Mouse (Mus musculus) left cerebral cortex, adult 18-20 months (tissue): ENCODE measurements around the gene Il4ra. TPM values are rescaled to one million over a fixed set of nuclear protein-coding genes. Genes with fewer than 3 reads are reported as not detected.
A peak's percentile ranks its signal among the peaks of the same experiment; 100 is the strongest.

Experiments
- DNase-seq, 2 experiments: peaks; one replicate each; pipeline ENCODE4 v3.0.0; 2021 to 2022; ENCODE audit warnings: low spot score in 2 of 2, mixed read lengths in 1 of 2
- total RNA-seq, 2 experiments: library from RNA; stranded (reverse); gene quantifications; 2 replicates each; pipeline ENCODE4 v1.2.3; 2021

Il4ra gene
- total RNA-seq, 2 experiments from 2014 or later = 9.0 to 9.2 TPM

- DNase-seq = no peak
These were observed 5.2 kb upstream of the Il4ra start for GRCm38 (mm10) chr7:125546727-125547126.

GRCm38 (mm10) chr7:125549916-125550315, 2.0 kb upstream of the Il4ra start:
- DNase-seq = no peak

- no peak for DNase-seq
These were observed 989 bp upstream of the Il4ra start for GRCm38 (mm10) chr7:125550881-125551381.

DNA sequence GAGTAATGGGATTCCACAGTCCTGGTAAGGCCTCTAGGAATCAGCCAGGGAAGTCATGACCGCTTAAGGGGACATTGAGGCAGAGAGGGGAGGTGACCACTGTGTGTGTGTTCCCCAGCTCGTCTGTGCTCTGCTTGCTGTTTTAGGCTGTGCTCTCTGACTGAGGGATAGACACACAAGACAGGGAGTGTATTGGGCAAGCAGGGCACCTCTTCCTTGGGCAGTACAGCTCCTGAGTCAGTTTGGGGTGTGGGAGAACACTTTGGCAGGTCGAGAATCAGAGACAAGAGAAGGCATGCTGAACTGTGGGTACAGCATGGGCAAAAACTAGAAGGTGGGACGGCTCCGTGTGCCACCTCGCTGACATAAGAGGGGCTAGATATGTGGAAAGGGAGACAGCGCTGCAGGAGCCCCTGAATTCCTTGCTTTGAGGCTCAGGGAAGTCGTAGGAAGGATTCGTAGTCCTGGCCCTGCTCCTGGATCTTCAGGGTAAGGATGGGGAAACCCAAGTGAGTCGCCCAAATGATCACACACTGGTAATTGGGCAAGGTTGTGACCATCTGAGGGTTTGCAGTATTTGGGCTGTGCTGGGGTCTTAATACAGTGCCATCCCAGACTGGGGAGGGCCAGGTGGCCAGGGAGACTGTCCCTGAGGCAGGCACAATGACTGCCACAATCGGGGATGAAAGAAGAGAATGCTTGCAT, 1.1 kb downstream of the Il4ra start:
- no peak for DNase-seq

DNA sequence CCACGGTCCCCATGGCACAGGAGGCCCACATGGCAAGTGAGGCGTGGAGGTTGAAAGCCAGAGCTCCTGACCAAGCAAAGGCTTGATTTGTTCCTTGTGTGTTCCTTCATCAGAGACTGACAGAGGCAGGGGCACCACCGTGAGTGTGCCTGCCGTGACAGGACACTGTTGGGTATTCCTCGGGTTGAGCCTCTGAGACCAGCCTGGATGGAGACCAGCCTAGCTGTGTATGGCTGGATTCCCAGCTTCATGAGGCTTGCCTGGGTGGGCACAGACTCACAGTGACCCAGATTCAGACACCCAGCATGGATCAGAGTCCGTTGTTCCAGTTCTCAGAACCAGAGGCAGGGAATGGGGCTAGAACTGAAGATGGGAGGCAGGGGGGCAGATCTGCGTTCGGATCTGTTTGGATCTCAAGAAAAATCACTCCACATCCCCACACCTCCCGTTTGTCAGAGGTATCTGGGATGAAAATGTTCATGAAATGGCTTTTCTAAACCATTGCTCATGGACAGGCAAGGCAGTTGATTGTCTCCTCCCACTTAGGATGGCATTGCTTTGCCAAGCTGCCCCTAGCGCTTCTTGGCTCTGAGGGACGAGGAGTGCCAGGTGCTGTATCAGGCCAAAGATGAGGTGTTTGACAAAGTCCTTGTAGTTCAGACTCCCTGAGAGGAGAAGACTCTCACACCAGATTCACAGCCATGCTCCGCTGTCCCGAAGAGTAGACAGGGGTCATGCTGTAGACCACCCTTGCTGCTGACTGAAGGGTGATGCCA, 1.9 kb downstream of the Il4ra start:
- DNase-seq = no peak

DNA sequence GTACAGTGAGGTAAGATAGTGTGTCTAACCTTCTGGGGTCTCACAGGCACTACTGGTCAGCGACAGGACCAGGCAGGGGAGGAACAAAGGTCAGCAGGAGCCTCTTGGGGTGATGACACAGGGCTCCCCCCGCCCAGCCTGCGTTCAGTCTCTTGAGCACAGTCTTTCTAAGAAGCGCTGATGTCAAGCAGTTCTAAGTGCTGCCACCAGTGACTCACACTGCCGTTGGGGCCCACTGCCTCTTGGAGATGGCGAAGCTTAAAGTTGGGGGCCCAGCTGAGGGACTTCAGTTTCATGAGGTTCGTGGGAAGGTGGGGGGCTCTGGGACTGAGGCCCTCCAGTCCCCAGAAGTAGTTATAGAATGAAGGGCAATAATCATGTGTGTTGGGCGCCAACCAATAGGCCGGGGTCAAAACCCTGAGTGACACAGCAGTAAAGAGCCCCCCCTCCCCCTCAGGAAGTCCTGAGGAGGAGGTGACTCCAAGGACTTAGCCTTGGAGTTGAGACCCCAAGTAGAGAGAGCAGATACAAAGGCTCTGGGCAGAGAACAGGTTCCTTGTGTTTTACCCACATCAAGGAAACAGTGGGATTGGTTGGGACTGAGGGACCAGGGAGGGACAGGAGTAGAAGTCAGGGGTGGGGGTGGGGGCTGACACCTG, 2.7 kb downstream of the Il4ra start:
- no peak for DNase-seq

DNA sequence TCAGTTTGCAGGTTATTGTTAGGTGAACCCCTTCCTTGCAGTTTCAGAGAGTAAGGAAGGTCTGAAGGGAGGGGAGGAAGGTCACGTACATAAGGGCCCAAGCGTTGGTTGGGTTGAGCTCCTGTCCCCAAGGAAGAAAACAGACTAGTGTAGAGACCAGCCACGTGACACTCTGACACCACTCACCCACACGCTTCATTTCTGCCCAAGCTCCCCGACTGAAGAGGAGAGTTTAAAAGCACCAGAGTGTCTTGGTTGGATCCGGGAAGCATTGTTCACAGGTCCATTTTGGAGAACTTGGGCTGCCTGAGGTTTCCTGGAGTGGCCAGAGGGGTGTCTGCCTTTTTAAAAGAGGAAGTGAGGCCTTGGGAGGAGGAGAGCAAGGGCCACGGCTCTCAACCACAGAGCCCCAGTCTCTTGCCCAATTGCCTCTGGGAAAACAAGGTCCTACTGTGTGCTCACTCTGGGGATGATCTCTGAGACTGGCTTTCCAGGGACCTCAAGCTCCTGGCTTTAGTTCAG, 3.5 kb downstream of the Il4ra start:
- no peak for DNase-seq

DNA sequence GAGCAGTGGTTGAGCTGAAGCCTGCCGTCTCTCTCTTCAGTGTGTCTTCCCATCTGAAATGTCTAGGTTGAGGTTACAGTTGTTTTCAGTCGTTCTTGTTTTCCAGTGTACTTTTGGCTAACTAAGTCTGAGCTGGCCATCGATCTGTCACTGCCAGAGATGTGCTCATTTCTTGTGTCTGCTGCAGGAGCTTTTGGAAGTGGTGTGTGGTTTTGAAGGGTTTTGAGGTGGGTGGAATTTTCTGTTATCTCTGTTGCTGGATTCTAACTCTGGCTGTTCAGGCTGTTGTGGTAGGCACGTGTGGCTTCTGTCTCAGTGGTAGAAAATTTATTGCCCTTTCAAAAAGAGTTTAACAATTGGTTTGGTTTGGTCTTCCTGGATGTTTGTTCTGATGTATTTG, 4.2 kb downstream of the Il4ra start:
- no peak for DNase-seq

- no peak for DNase-seq
These were observed 4.9 kb downstream of the Il4ra start for GRCm38 (mm10) chr7:125556865-125557264.

DNA sequence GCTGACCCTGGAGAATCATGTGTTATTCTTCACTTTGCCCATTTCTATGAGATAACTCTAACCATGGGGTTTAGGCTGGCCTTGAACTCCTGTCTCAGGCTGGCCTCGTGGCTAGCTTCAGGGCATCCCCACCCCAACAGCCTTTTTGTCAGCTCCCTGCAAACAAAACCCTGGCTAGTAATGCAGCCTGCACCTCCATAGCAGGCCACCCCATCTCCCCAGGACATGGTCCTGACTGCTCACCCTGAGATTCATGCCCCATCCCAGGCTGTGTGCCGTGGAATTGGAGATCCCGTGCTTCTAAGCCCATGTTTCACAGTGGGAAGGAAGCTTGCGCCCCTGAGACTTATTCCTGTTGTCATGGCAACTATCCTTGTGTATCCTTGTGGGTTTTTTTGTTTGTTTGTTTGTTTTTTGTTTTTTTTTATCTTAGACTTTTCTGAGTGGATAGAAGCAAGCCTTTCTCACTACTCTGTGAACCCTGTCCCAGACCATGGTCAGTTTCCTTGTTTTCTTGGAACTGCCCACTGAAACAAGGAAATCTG, 6.6 kb downstream of the Il4ra start:
- no peak for DNase-seq

DNA sequence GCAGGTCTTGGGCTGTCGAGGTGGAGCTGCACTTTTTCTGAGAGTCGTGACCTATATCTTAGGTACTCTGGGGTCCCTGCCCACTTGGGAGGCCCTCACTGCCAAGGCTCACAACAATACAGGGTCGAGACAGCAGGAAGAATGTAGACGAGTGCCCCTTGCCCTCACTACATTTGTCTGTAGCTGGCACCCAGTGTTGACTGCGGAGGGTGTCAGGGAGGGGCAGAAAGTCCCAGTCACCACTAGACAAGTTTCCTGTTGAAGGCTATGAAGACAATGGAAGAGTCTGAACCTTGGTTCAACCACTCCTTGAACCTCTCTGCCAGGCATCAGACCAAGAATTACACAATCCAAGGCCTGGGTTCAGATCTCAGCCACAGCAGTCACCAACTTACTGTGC, 7.1 kb downstream of the Il4ra start:
- DNase-seq = no peak

GRCm38 (mm10) chr7:125559537-125559936, 7.6 kb downstream of the Il4ra start:
- DNase-seq = no peak

- DNase-seq = no peak
These were observed 8.3 kb downstream of the Il4ra start for GRCm38 (mm10) chr7:125560146-125560785.

GRCm38 (mm10) chr7:125561085-125561690, 9.3 kb downstream of the Il4ra start:
- peak in 1 of 2 experiments; percentile 30 for DNase-seq

DNA sequence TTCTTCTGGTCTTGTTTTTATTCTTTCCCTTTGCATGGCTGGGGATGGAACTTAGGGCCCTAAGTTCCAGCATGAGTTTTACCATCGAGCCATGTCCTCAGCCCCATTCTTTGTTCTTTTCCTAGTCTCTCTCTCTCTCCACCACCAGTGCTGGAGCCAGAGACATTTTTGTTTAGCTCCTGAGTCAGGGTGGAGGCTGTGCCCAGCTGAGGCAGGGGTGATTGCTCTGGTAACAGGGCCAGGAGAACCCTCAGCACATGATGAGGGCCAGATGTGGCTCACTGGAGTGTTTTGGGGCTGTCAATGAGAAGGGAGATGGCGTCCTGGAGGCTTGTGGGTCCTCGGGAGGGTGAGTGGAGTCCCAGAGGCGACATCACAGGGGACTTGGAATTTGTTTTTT, 10.5 kb downstream of the Il4ra start:
- DNase-seq = no peak

DNA sequence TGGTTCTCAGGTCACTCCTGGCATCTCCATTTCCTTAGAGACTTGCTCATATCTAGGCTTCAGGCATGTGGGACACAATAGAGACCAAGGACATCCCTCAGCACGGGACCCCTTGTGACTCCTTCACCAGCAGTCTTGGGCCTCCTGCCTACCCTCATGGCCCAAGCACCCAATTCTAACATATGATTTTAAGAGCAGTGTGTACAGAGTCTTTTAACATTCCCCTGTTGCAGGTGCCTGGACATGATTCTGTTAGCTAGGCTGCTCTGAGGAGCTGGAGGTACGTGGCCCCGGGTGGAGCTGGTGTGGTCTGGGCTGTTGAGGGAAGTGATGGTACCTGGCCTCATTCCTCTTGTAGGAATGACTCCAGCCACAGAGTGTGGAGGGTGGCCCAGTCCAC, 11.2 kb downstream of the Il4ra start:
- no peak for DNase-seq

GRCm38 (mm10) chr7:125564316-125565024, 12.6 kb downstream of the Il4ra start:
- no peak for DNase-seq

- no peak for DNase-seq
These were observed 13.8 kb downstream of the Il4ra start for GRCm38 (mm10) chr7:125565516-125566285.

DNA sequence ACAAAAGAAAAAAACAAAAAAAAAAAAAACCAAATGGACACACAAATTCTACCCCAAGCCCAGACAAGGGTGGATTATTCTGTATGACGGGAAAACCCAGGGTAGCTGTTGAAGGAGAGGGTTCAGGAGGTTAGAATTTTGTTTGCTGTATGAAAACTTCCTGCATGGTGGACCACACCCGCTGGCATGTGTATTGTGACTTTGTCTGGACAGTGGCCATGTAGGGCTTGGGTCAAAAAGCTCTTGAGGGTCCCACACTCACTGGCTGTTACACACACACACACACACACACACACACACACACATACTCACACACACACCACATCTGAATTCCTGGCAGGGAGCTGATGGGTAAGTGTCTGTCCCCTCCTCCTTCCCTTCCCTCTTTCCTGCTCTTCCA, 14.5 kb downstream of the Il4ra start:
- no peak for DNase-seq
